Mouse (Mus musculus): ENCODE data around the gene Trim8.

DNA sequence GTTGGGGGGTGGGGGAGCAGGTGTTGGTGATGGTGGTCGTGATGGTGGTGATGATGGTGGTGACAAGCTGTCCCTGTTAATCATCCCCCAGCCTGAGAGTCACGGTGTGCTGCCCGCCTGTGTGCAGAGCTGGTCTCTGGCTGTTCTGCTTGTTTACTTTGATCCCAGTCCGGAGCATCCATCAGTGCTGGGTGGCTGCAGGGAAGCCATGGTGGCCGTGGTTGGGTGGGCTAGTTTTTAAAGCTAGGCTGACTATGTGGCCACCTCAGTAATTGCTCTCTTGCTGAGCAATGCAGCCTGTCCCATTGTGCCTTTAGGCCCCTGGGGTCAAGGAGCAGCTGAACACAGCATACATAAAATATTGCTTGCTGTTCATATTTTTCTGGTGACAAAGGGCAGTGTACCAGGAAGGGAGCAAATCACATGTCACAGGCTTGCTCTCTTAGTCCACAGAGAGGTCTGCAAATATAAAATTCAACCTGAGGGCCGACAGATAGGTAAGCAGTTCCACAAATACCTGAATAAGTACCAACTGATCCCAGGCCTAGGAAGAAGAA, 33.1 kb downstream of the Trim8 start:
- TF ChIP-seq CTCF (IDR thresholded peaks at IDR 0.05; ENCODE audit: insufficient read depth, low read depth, low read length) (no peak), POLR2A (IDR thresholded peaks at IDR 0.05; ENCODE audit: insufficient read depth, low read depth, low read length) (no peak)
